In genomic region chr13:54066081-54066746, GRCm38 (mm10) we compare ENCODE assay signal across 21 mouse cellular contexts. TPM values are rescaled to one million over a fixed set of nuclear protein-coding genes. Genes with fewer than 3 reads are reported as not detected.
"Had no signal": no experiment of that assay in that cellular context is flagged by ENCODE, and none has a peak within 500 bp of the region (broad histone marks: within the 10 kb centered on the region; RNA-seq: fewer than 3 reads in every experiment).

No protein-coding gene starts in this region.

- H3K4me2 ChIP-seq: heart, embryonic 11.5 days; heart, embryonic 13.5 days; heart, embryonic 15.5 days; hindbrain, embryonic 13.5 days; hindbrain, embryonic 15.5 days; limb, embryonic 12.5 days; liver, embryonic 12.5 days had no signal

- H3K9me3 ChIP-seq: heart, embryonic 13.5 days; heart, embryonic 15.5 days; hindbrain, embryonic 13.5 days; hindbrain, embryonic 15.5 days; limb, embryonic 10.5 days; limb, embryonic 12.5 days; liver, embryonic 12.5 days had no signal

- H3K4me3 ChIP-seq: heart, embryonic 13.5 days; heart, embryonic 15.5 days; hindbrain, embryonic 13.5 days; hindbrain, embryonic 15.5 days; left cerebral cortex, adult 2 months; limb, embryonic 10.5 days; limb, embryonic 12.5 days; liver, embryonic 12.5 days had no signal

- DNase-seq: forebrain, postnatal 0 days; gastrocnemius, postnatal 14 days; gastrocnemius, postnatal 36 days; heart, adult 18-20 months; heart, postnatal 14 days; heart, postnatal 36 days; kidney, adult 11 months; kidney, postnatal 10 days had no signal

- H3K9ac ChIP-seq: forebrain, postnatal 0 days; heart, embryonic 13.5 days; heart, embryonic 15.5 days; hindbrain, embryonic 13.5 days; hindbrain, embryonic 15.5 days; limb, embryonic 12.5 days; liver, embryonic 12.5 days; liver, embryonic 14.5 days had no signal

- H3K36me3 ChIP-seq: heart, embryonic 13.5 days; heart, embryonic 15.5 days; hindbrain, embryonic 13.5 days; hindbrain, embryonic 15.5 days; limb, embryonic 10.5 days; limb, embryonic 12.5 days; liver, embryonic 12.5 days had no signal

- H3K4me1 ChIP-seq: heart, embryonic 13.5 days; heart, embryonic 15.5 days; hindbrain, embryonic 15.5 days; limb, embryonic 10.5 days; limb, embryonic 12.5 days; liver, embryonic 12.5 days had no signal

- ATAC-seq: forebrain, postnatal 0 days; hindbrain, postnatal 0 days; liver, embryonic 12.5 days had no signal

- H3K27me3 ChIP-seq: heart, embryonic 13.5 days; heart, embryonic 15.5 days; hindbrain, embryonic 13.5 days; hindbrain, embryonic 15.5 days had no signal

- H3K27ac ChIP-seq: heart, embryonic 13.5 days; heart, embryonic 15.5 days; hindbrain, embryonic 13.5 days; hindbrain, embryonic 15.5 days; hindbrain, postnatal 0 days; left cerebral cortex, adult 2 months; limb, embryonic 10.5 days; limb, embryonic 12.5 days; liver, embryonic 12.5 days; liver, embryonic 14.5 days had no signal

RNA-seq across cellular contexts. Expression of gene Drd1, which starts 10.7 kb away (rescaled TPM):
- polyA plus RNA-seq: heart, embryonic 11.5 days; large intestine, adult 2 months; limb, embryonic 10.5 days; limb, embryonic 12.5 days; liver, embryonic 12.5 days; liver, embryonic 14.5 days; liver, embryonic 16.5 days had no signal
